Mouse (Mus musculus) midbrain, embryonic 14.5 days (tissue): Measurements from ENCODE around the gene Gm10073. TPM values are rescaled to one million over a fixed set of nuclear protein-coding genes. Genes with fewer than 3 reads are reported as not detected.

Experiments used
- ATAC-seq: fragments of 200-750 bp; cut with Nextera tagmentation; 2 replicates; pipeline ENCODE4 v1.8.0; 2017; ENCODE audit warnings: moderate number of reproducible peaks, moderate library complexity; ENCODE audit not compliant: low FRiP score, low TSS enrichment
- DNase-seq: peaks from one replicate; pipeline ENCODE4 v3.0.0-alpha.2; 2015
- H3K27ac ChIP-seq: fragments of 300-500 bp; sonication (generic); replicated peaks from 2 replicates; pipeline ENCODE4 v1.5.1; 2014; ENCODE audit warnings: mild to moderate bottlenecking, low read depth, low read length, moderate library complexity
- H3K27me3 ChIP-seq: fragments of 300-500 bp; sonication (generic); 2 replicates; pipeline ENCODE4 v1.6.1; 2014; ENCODE audit warnings: low read length, control low read depth, mixed read lengths; ENCODE audit not compliant: control insufficient read depth, insufficient read depth
- H3K36me3 ChIP-seq: fragments of 300-500 bp; sonication (generic); 2 replicates; pipeline ENCODE4 v1.6.1; 2014; ENCODE audit warnings: low read length, control low read depth; ENCODE audit not compliant: control insufficient read depth, insufficient read depth
- H3K4me1 ChIP-seq: fragments of 300-500 bp; sonication (generic); 2 replicates; pipeline ENCODE4 v1.6.1; 2014; ENCODE audit warnings: mild to moderate bottlenecking, antibody characterized with exemption, low read length, control low read depth; ENCODE audit not compliant: control insufficient read depth, insufficient read depth
- H3K4me2 ChIP-seq: fragments of 300-500 bp; sonication (generic); 2 replicates; pipeline ENCODE4 v1.6.1; 2014; ENCODE audit warnings: mild to moderate bottlenecking, low read length, moderate library complexity
- H3K4me3 ChIP-seq: fragments of 300-500 bp; sonication (generic); replicated peaks from 2 replicates; pipeline ENCODE4 v1.5.1; 2014; ENCODE audit warnings: low read depth, low read length
- H3K9ac ChIP-seq: fragments of 300-500 bp; sonication (generic); replicated peaks from 2 replicates; pipeline ENCODE4 v1.6.1; 2014; ENCODE audit warnings: mild to moderate bottlenecking, low read length, moderate library complexity
- H3K9me3 ChIP-seq: fragments of 300-500 bp; sonication (generic); 2 replicates; pipeline ENCODE4 v1.6.1; 2016; ENCODE audit warnings: low read length, control low read depth, mixed read lengths; ENCODE audit not compliant: control insufficient read depth
- WGBS: fragments of 180-500 bp; shearing (Covaris S2); extraction: QIAGEN DNeasy Blood & Tissue Kit; methylation state at CpG from one replicate; pipeline ENCODE4 v1.1.7; 2014; 5-methylcytosine and 5-hydroxymethylcytosine counted together
- polyA plus RNA-seq: library from polyadenylated mRNA; unstranded; fragments of >200 nt; fragmentation: Nextera tagmentation; extraction: Ambion mirVana; gene quantifications from 2 replicates; pipeline ENCODE4 v1.2.1, GENCODE M21; 2014

The Gm10073 gene
- polyA plus RNA-seq, 1 experiment from 2014 or later = 6.4 TPM

DNA sequence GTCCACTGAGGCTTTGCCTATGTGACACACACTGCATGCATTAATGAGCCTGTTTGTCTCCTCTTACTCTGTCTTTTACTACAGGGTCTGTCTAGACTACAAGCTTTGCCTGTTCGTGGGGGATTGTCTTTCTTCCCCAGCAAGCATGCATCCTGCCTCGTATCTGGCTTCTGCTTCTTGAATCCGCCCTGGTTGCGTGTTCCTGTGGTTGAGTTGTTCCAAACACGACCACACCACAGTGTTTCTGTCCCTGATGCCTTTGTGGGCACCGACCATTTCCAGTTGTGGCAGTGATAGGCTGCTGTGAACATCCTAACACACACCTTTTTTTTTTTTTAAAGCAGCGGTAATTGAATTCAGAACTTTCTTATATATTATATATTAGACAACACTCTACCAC is 39.6 kb downstream of the Gm10073 start:
- Histone ChIP-seq H3K27ac (no peak overlapping the region), H3K27me3 (no peaks in the 10 kb centered on the region), H3K4me1 (no peaks in the 10 kb centered on the region), H3K4me2 (no peak overlapping the region), H3K36me3 (no peaks in the 10 kb centered on the region), H3K9me3 (no peaks in the 10 kb centered on the region), H3K4me3 (no peak overlapping the region), H3K9ac (no peak overlapping the region)
- ATAC-seq (no peak), DNase-seq (no peak)
- 78% methylated on average over 7 of the region's 7 CpGs for WGBS

DNA sequence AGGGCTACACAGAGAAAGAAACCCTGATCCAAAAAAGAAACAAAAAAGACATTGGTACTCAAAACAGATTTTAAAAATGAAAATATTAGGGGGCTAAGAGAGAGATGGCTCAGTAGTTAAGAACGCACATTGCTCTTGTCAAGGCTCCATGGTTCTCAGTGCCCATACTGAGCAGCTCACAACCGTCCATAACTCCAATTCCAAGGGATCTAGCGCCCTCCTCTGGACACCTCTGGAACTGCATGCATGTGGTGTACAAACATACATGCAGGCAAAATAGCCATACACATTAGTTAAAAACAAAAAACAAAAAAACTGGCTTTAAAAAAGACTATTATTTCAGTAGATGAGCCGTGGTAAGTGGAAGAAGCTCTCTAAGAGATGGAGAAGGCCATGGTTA is 42.7 kb downstream of the Gm10073 start:
- Histone ChIP-seq H3K27me3 (no peaks in the 10 kb centered on the region), H3K9me3 (no peaks in the 10 kb centered on the region), H3K9ac (no peak overlapping the region), H3K4me2 (no peak overlapping the region), H3K4me1 (no peaks in the 10 kb centered on the region), H3K4me3 (no peak overlapping the region), H3K27ac (no peak overlapping the region), H3K36me3 (no peaks in the 10 kb centered on the region)
- no peak for DNase-seq
- WGBS = 70% methylated on average over 4 of the region's 4 CpGs
- ATAC-seq = no peak

DNA sequence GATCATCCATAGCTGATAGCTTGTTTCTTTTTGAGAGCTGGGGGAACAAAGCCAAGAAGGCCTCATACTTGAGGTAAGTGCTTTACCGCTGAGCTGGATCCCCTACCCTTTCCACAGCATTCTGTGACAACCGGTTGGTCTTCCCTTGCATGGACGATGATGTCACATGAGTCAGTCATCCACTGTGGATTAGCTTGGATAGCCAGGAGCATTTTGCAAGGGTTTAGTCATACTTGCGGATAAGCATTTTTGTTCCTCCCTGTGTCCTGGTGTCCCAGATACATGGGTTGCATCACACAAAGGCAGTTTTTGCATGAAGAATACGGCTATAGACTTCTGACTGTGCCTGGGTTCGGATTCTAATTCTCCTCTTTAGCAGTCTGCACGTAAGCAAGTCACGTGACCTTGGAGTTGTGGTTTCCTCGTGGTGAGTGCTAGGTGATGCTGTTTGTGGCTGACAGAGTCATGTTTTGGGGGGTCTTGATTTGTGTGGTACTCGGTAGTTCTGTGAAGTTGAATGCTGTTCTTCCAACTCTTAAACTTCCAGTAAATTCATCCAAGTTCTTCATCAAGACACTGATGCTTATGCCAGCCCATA is 43.3 kb downstream of the Gm10073 start:
- WGBS = 95% methylated on average over 10 of the region's 10 CpGs
- no peak overlapping the region for H3K9ac ChIP-seq

DNA sequence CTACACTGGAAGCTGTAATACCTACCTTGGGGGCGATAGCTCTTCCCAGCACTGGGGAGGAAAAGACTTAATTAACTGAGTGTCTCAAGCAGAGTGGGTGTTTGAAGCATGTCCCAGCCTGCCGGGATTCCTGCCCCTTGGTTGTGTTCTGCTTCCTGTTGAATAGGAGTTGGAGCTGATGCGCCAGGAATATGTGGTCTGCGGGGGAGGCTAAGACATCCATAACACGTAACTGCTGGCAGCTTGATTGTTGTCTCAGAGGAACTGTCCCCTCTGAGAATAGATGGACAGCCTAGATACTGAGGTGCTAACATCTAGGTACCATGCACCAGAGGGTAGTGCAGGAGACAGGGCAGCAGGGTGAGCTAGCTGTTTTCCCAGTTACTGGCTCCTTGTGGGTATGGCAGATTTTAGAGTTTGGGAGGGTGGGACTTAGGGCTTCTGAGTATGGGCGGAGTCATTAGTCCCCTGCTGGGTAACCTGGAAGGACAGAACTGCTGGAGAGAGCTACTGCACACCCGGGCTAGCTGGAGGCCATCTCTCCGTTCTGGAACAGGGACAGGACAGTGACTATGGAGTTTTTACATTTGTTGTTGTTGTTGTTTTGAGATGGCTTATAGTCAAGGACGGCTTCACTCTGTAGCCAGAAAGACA is 44.5 kb downstream of the Gm10073 start:
- WGBS = 91% methylated on average over 9 of the region's 9 CpGs
- no peak for DNase-seq
- ATAC-seq = no peak

More for the DNA sequence above, 43.3 kb downstream of the Gm10073 start:
- Histone ChIP-seq H3K4me1 (no peaks in the 10 kb centered on the region), H3K9me3 (no peaks in the 10 kb centered on the region), H3K4me3 (no peak overlapping the region), H3K4me2 (no peak overlapping the region), H3K27me3 (no peaks in the 10 kb centered on the region), H3K36me3 (no peaks in the 10 kb centered on the region), H3K27ac (no peak overlapping the region)
- no peak for DNase-seq
- ATAC-seq = no peak

DNA sequence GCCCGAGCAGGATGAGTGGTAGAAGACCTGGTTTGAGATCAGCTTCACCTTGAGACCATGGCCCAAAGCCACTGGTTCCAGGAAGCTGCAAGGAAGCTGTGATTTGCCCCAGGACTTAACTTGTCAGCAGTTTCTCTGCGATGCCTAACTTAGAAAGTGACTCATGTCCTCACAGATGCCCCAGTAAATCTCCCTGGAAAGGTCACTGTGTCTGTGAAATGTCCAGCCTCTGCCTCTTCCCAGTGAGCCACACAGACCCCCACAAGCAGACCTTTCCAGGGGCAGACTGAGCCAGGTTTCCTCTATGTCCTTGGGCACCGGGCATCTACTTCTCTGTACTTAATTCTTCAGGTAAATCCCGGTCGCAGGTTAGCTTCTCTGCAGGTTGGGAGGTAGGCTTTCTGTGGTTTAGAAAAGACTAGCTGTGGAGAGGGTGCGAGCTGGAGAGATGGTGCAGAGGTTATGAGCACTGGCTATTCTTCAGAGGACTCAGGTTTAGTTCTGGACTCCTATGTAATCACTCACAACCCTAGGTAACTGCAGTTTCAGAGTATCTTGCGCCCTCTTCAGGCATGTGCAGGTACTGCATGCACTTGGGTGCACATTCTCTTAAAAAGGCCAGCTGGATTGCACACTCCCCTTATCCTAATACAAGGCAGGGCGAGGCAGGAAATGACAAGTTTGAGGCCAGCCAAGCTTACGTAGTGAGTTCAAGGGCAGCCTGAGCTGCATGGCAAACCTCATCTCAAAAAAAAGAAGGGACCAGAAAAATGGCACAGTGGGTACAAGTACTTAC is 45.8 kb downstream of the Gm10073 start:
- ATAC-seq (no peak), DNase-seq (no peak)
- Histone ChIP-seq H3K36me3 (no peaks in the 10 kb centered on the region), H3K4me3 (no peak overlapping the region), H3K9me3 (no peaks in the 10 kb centered on the region), H3K27ac (no peak overlapping the region), H3K4me1 (no peaks in the 10 kb centered on the region), H3K27me3 (no peaks in the 10 kb centered on the region), H3K9ac (no peak overlapping the region), H3K4me2 (no peak overlapping the region)
- WGBS = 90% methylated on average over 9 of the region's 9 CpGs

More for the DNA sequence above, 44.5 kb downstream of the Gm10073 start:
- H3K4me3 ChIP-seq = no peak overlapping the region
- no peak overlapping the region for H3K9ac ChIP-seq
- H3K4me2 ChIP-seq = no peak overlapping the region
- H3K27me3 ChIP-seq = no peaks in the 10 kb centered on the region
- H3K9me3 ChIP-seq = no peaks in the 10 kb centered on the region
- no peaks in the 10 kb centered on the region for H3K4me1 ChIP-seq
- no peaks in the 10 kb centered on the region for H3K36me3 ChIP-seq
- H3K27ac ChIP-seq = no peak overlapping the region

DNA sequence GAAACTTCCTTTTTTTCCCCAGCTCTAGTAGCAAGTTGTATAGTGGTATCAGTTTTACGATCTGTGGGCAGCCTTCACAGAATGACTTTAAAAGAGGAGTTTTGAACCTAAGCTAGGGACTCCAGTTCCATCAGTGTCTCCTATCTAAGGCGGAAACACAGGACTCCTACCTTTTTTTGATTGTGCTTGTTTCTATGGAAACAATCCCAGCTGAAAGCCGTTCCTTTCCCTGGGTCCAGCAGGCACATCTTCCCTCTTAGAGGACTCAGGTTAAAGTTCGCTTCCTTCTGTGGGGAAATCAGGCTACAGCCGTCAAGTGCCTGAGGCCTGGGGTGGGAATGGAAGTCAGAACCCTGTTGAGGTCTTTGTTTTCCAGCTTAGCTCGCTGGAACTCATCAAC is 46.5 kb downstream of the Gm10073 start:
- DNase-seq (no peak), ATAC-seq (no peak)
- no peak overlapping the region for H3K27ac ChIP-seq
- no peaks in the 10 kb centered on the region for H3K4me1 ChIP-seq
- no peak overlapping the region for H3K9ac ChIP-seq
- H3K4me3 ChIP-seq = no peak overlapping the region
- no peaks in the 10 kb centered on the region for H3K36me3 ChIP-seq
- WGBS = 63% methylated on average over 6 of the region's 6 CpGs
- no peaks in the 10 kb centered on the region for H3K9me3 ChIP-seq
- no peak overlapping the region for H3K4me2 ChIP-seq
- H3K27me3 ChIP-seq = no peaks in the 10 kb centered on the region

Other genes starting within 250 kb of the Gm10073 start
- gene Smpd3, start 235.5 kb downstream of the Gm10073 start, polyA plus RNA-seq = 44.1 and 45.2 TPM in 2 replicates
- 47.2 and 50.7 TPM in 2 replicates for gene Zfp90, start 158.1 kb downstream of the Gm10073 start, polyA plus RNA-seq
- not detected in 2 replicates for gene 6030452D12Rik, start 72.9 kb downstream of the Gm10073 start, polyA plus RNA-seq
- 0.22 and 0.23 TPM in 2 replicates for gene Cdh3, start 62.6 kb downstream of the Gm10073 start, polyA plus RNA-seq
- gene Cdh1, start 29.9 kb upstream of the Gm10073 start, polyA plus RNA-seq = 0.26 and 1.9 TPM in 2 replicates
- 3.7 and 5.6 TPM in 2 replicates for gene Tango6, start 109.6 kb upstream of the Gm10073 start, polyA plus RNA-seq